Mouse (Mus musculus) liver, embryonic 14 days (tissue): ENCODE measurements around the gene Bcl2l12. TPM values are rescaled to one million over a fixed set of nuclear protein-coding genes. Genes with fewer than 3 reads are reported as not detected.

Experiments
- polyA plus RNA-seq: library from polyadenylated mRNA; depleted of rRNA; stranded (reverse); fragments of >200 nt; gene quantifications from 2 replicates; pipeline ENCODE4 v1.2.3, GENCODE M21; 2012; rRNA removed

The Bcl2l12 gene
- polyA plus RNA-seq, result 10.2 and 11.7 TPM in 2 replicates

GRCm38 (mm10) chr7:44998501-44998955 lies at the start of gene Bcl2l12:
Gene Bcl2l12 (minus strand): TSS chr7:44998712.

GRCm38 (mm10) chr7:45017242-45018061 lies 18.9 kb upstream of the Bcl2l12 start, which contains the start of gene Rras:
Gene Rras (plus strand): TSS chr7:45017961.

GRCm38 (mm10) chr7:45015957-45016612 lies 17.6 kb upstream of the Bcl2l12 start, which contains the start of gene Scaf1:
Gene Scaf1 (minus strand): TSS chr7:45016363.

GRCm38 (mm10) chr7:44997231-44997939 lies 1.1 kb downstream of the Bcl2l12 start, which contains the start of gene Irf3:
Gene Irf3 (plus strand): TSS chr7:44997648.

GRCm38 (mm10) chr7:44986192-44986878 lies 12.2 kb downstream of the Bcl2l12 start, which contains the start of gene Prmt1:
Gene Prmt1 (minus strand): TSS chr7:44986568.

GRCm38 (mm10) chr7:44974383-44975116 lies 24.0 kb downstream of the Bcl2l12 start, which contains the start of gene Cpt1c:
Gene Cpt1c (minus strand): TSS chr7:44974851.

GRCm38 (mm10) chr7:44942904-44943303 lies 55.6 kb downstream of the Bcl2l12 start, which contains the start of gene Tsks:
Gene Tsks (plus strand): TSS chr7:44943204.

Other genes with a start within 250 kb of the Bcl2l12 start
- gene Zfp473, start 247.7 kb downstream of the Bcl2l12 start, polyA plus RNA-seq, result 0.95 and 1.0 TPM in 2 replicates
- gene Nup62, start 182.6 kb downstream of the Bcl2l12 start, polyA plus RNA-seq, result 41.2 and 48.8 TPM in 2 replicates
- gene Il4i1, start 182.3 kb downstream of the Bcl2l12 start, polyA plus RNA-seq, result 0.40 and 0.41 TPM in 2 replicates
- gene Atf5, start 182.1 kb downstream of the Bcl2l12 start, polyA plus RNA-seq, result 27.2 and 29.9 TPM in 2 replicates
- 22.9 and 23.0 TPM in 2 replicates for gene Akt1s1, start 149.7 kb downstream of the Bcl2l12 start, polyA plus RNA-seq
- 14.0 and 15.9 TPM in 2 replicates for gene Tbc1d17, start 149.6 kb downstream of the Bcl2l12 start, polyA plus RNA-seq
- gene Pnkp, start 141.6 kb downstream of the Bcl2l12 start, polyA plus RNA-seq, result 13.6 and 14.4 TPM in 2 replicates
- 43.8 and 45.4 TPM in 2 replicates for gene Ptov1, start 128.9 kb downstream of the Bcl2l12 start, polyA plus RNA-seq
- gene Med25, start 106.0 kb downstream of the Bcl2l12 start, polyA plus RNA-seq, result 25.1 and 29.4 TPM in 2 replicates
- 4.5 and 5.3 TPM in 2 replicates for gene Fuz, start 102.6 kb downstream of the Bcl2l12 start, polyA plus RNA-seq
- 59.2 and 68.7 TPM in 2 replicates for gene Ap2a1, start 69.2 kb downstream of the Bcl2l12 start, polyA plus RNA-seq
- gene Tsks, start 55.5 kb downstream of the Bcl2l12 start, polyA plus RNA-seq, result 0.10 TPM in 1 of 2 replicates, not detected in the other
- 1.8 and 2.3 TPM in 2 replicates for gene Cpt1c, start 23.9 kb downstream of the Bcl2l12 start, polyA plus RNA-seq
- 163 and 176 TPM in 2 replicates for gene Prmt1, start 12.1 kb downstream of the Bcl2l12 start, polyA plus RNA-seq
- 38.0 and 41.0 TPM in 2 replicates for gene Irf3, start 1.1 kb downstream of the Bcl2l12 start, polyA plus RNA-seq
- gene Scaf1, start 17.7 kb upstream of the Bcl2l12 start, polyA plus RNA-seq, result 15.6 and 17.5 TPM in 2 replicates
- gene Rras, start 19.2 kb upstream of the Bcl2l12 start, polyA plus RNA-seq, result 15.6 and 17.7 TPM in 2 replicates
- 1.9 and 2.5 TPM in 2 replicates for gene Prr12, start 54.2 kb upstream of the Bcl2l12 start, polyA plus RNA-seq
- 26.5 and 28.7 TPM in 2 replicates for gene Nosip, start 63.7 kb upstream of the Bcl2l12 start, polyA plus RNA-seq
- 7.1 and 7.9 TPM in 2 replicates for gene Prrg2, start 64.0 kb upstream of the Bcl2l12 start, polyA plus RNA-seq
- 18.0 and 23.0 TPM in 2 replicates for gene Rcn3, start 93.5 kb upstream of the Bcl2l12 start, polyA plus RNA-seq
- 15.3 and 17.0 TPM in 2 replicates for gene Fcgrt, start 105.1 kb upstream of the Bcl2l12 start, polyA plus RNA-seq
- gene Rps11, start 125.7 kb upstream of the Bcl2l12 start, polyA plus RNA-seq, result 329 and 425 TPM in 2 replicates
- 824 and 978 TPM in 2 replicates for gene Rpl13a, start 130.0 kb upstream of the Bcl2l12 start, polyA plus RNA-seq
- 0.03 and 0.05 TPM in 2 replicates for gene Gm45713, start 137.5 kb upstream of the Bcl2l12 start, polyA plus RNA-seq
- 11.3 and 12.1 TPM in 2 replicates for gene Flt3l, start 137.7 kb upstream of the Bcl2l12 start, polyA plus RNA-seq
- gene Pih1d1, start 155.6 kb upstream of the Bcl2l12 start, polyA plus RNA-seq, result 33.3 and 38.1 TPM in 2 replicates
- gene Aldh16a1, start 155.9 kb upstream of the Bcl2l12 start, polyA plus RNA-seq, result 14.6 and 17.2 TPM in 2 replicates
- gene Slc17a7, start 165.2 kb upstream of the Bcl2l12 start, polyA plus RNA-seq, result 0.02 TPM in 1 of 2 replicates, not detected in the other
- not detected in 2 replicates for gene Gfy, start 180.9 kb upstream of the Bcl2l12 start, polyA plus RNA-seq
- gene Pth2, start 182.3 kb upstream of the Bcl2l12 start, polyA plus RNA-seq, result not detected in 2 replicates
- 0.03 and 0.07 TPM in 2 replicates for gene Ccdc155, start 206.2 kb upstream of the Bcl2l12 start, polyA plus RNA-seq
- gene Dkkl1, start 213.4 kb upstream of the Bcl2l12 start, polyA plus RNA-seq, result 1.0 and 1.5 TPM in 2 replicates
- gene Tead2, start 217.0 kb upstream of the Bcl2l12 start, polyA plus RNA-seq, result 9.4 and 12.0 TPM in 2 replicates
- 8.7 and 11.7 TPM in 2 replicates for gene Cd37, start 240.4 kb upstream of the Bcl2l12 start, polyA plus RNA-seq
- gene Slc6a16, start 242.4 kb upstream of the Bcl2l12 start, polyA plus RNA-seq, result 0.01 and 0.03 TPM in 2 replicates